ENCODE assay signal across 11 mouse cellular contexts in the genomic region with DNA sequence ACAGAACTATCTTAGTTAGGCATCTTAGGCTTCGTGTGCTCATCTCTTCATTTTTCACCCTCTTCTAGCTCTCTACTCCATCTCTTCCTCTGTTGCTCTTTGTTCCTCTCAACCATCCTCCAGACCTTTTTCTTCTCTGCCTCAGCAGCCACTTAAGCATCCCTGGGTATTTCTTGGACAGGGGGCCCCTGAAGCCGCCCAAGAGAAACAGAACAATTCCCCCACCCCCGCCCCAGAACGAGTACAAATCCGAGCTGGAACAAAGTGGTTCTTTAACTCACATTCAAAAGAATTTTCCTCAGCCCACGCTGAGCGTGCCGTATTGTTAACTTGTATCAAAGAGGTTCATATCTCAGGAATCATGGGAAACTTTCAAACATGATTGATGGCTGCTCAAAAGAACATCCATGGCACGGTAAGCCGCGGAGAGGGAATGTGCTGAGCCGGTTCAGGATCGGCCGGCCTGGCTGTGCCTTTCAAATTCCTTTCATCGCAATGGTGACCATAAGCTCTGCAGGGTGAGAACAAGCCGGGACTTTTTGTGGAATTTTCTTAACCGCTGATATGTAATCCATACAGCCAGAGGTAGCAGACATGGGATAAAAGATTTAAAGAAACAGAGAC.
DNase-seq lines count a peak whose midpoint lies in the region; ATAC-seq and TF ChIP-seq lines count a peak whose summit lies in the region.
"Had no signal": no experiment of that assay in that cellular context is flagged by ENCODE, and none has a peak within 500 bp of the region (broad histone marks: within the 10 kb centered on the region; RNA-seq: fewer than 3 reads in every experiment).

No protein-coding gene starts in this region.

- H3K9me3 ChIP-seq in heart, embryonic 16.5 days (replicated peaks; ENCODE audit: control insufficient read depth, low read length), result no peaks in the 10 kb centered on the region
- H3K9me3 ChIP-seq in forebrain, embryonic 10.5 days, result no peaks in the 10 kb centered on the region
- no peaks in the 10 kb centered on the region for H3K9me3 ChIP-seq in hindbrain, embryonic 13.5 days
- no peaks in the 10 kb centered on the region for H3K9me3 ChIP-seq in stomach, embryonic 14.5 days (ENCODE audit: control insufficient read depth, low read depth, low read length)
- 0 out of 2 replicates have a peak, but pooled peaks cover 2% of the 10 kb centered on the region for H3K9me3 ChIP-seq in intestine, postnatal 0 days (ENCODE audit: control insufficient read depth)
- H3K9me3 ChIP-seq: limb, embryonic 13.5 days had no signal

- H3K4me2 ChIP-seq in heart, embryonic 16.5 days (ENCODE audit: low read depth, low read length), result peak overlapping the region; percentile 52
- peak overlapping the region; percentile 35 for H3K4me2 ChIP-seq in hindbrain, embryonic 13.5 days
- peak overlapping the region; percentile 15; the same call in 1 of the 2 replicates for H3K4me2 ChIP-seq in stomach, embryonic 14.5 days (replicated peaks; ENCODE audit: low read depth, low read length)
- H3K4me2 ChIP-seq in intestine, postnatal 0 days (replicated peaks; ENCODE audit: low read depth), result no peak overlapping the region
- H3K4me2 ChIP-seq: limb, embryonic 13.5 days had no signal

- peak; percentile 52; the same call in 1 of the 2 replicates for ATAC-seq in heart, embryonic 16.5 days (replicated peaks; ENCODE audit: extremely low read depth, insufficient read depth, low FRiP score)
- ATAC-seq in hindbrain, embryonic 13.5 days (ENCODE audit: low FRiP score), result no peak
- 0 out of 2 replicates have a peak, but pooled peaks have one; percentile 33 for ATAC-seq in stomach, embryonic 14.5 days (ENCODE audit: insufficient number of reproducible peaks, insufficient read depth, low FRiP score, low read depth)
- no peak for ATAC-seq in intestine, postnatal 0 days

- peak overlapping the region; percentile 43 for H3K27ac ChIP-seq in heart, embryonic 16.5 days (ENCODE audit: low read length)
- peak overlapping the region; percentile 75 for H3K27ac ChIP-seq in forebrain, embryonic 10.5 days
- H3K27ac ChIP-seq in hindbrain, embryonic 13.5 days, result no peak overlapping the region
- no peak overlapping the region for H3K27ac ChIP-seq in stomach, embryonic 14.5 days (ENCODE audit: low read length)
- no peak overlapping the region for H3K27ac ChIP-seq in intestine, postnatal 0 days (ENCODE audit: low read depth, low read length)
- H3K27ac ChIP-seq: limb, embryonic 13.5 days had no signal

- H3K4me1 ChIP-seq in heart, embryonic 16.5 days (ENCODE audit: control insufficient read depth, insufficient read depth, low read length), result no peaks in the 10 kb centered on the region
- peaks cover 14% of the 10 kb centered on the region for H3K4me1 ChIP-seq in forebrain, embryonic 10.5 days
- H3K4me1 ChIP-seq in hindbrain, embryonic 13.5 days (replicated peaks), result peaks cover 13% of the 10 kb centered on the region
- H3K4me1 ChIP-seq in stomach, embryonic 14.5 days (ENCODE audit: control insufficient read depth, insufficient read depth, low read length), result no peaks in the 10 kb centered on the region
- no peaks in the 10 kb centered on the region for H3K4me1 ChIP-seq in intestine, postnatal 0 days (replicated peaks; ENCODE audit: control insufficient read depth, insufficient read depth, low read length)

- no peaks in the 10 kb centered on the region for H3K36me3 ChIP-seq in heart, embryonic 16.5 days (ENCODE audit: control insufficient read depth, insufficient read depth)
- H3K36me3 ChIP-seq in forebrain, embryonic 10.5 days (replicated peaks), result no peaks in the 10 kb centered on the region
- H3K36me3 ChIP-seq in hindbrain, embryonic 13.5 days, result no peaks in the 10 kb centered on the region
- H3K36me3 ChIP-seq in stomach, embryonic 14.5 days (ENCODE audit: control insufficient read depth, insufficient read depth, low read length), result no peaks in the 10 kb centered on the region
- no peaks in the 10 kb centered on the region for H3K36me3 ChIP-seq in intestine, postnatal 0 days (ENCODE audit: control insufficient read depth, insufficient read depth)
- H3K36me3 ChIP-seq: limb, embryonic 13.5 days had no signal

- H3K4me3 ChIP-seq in heart, embryonic 16.5 days (ENCODE audit: low read length), result peak overlapping the region; percentile 34
- H3K4me3 ChIP-seq in forebrain, embryonic 10.5 days, result no peak overlapping the region
- no peak overlapping the region for H3K4me3 ChIP-seq in hindbrain, embryonic 13.5 days
- no peak overlapping the region for H3K4me3 ChIP-seq in stomach, embryonic 14.5 days (ENCODE audit: low read depth, low read length)
- H3K4me3 ChIP-seq in intestine, postnatal 0 days (ENCODE audit: low read depth, low read length), result no peak overlapping the region
- H3K4me3 ChIP-seq: limb, embryonic 13.5 days had no signal

- no peak for DNase-seq in heart, adult 11 months
- DNase-seq in forebrain, embryonic 10.5 days (ENCODE audit: extremely low spot score, low spot score), result peak; percentile 40
- DNase-seq in urinary bladder, postnatal 4 days (ENCODE audit: low spot score in 2 of 2), result no peak
- DNase-seq: cerebellum, postnatal 10 days; kidney, postnatal 36 days; thymus, postnatal 25 days had no signal

- no peak overlapping the region for H3K9ac ChIP-seq in heart, embryonic 16.5 days (ENCODE audit: low read length)
- no peak overlapping the region for H3K9ac ChIP-seq in hindbrain, embryonic 13.5 days
- H3K9ac ChIP-seq in stomach, embryonic 14.5 days (replicated peaks; ENCODE audit: low read depth, low read length), result no peak overlapping the region
- H3K9ac ChIP-seq in intestine, postnatal 0 days (ENCODE audit: low read depth, low read length), result no peak overlapping the region
- H3K9ac ChIP-seq: limb, embryonic 13.5 days had no signal

- H3K27me3 ChIP-seq in heart, embryonic 16.5 days (ENCODE audit: control insufficient read depth, insufficient read depth, low read length), result no peaks in the 10 kb centered on the region
- no peaks in the 10 kb centered on the region for H3K27me3 ChIP-seq in forebrain, embryonic 10.5 days (ENCODE audit: poor library complexity, severe bottlenecking)
- H3K27me3 ChIP-seq in hindbrain, embryonic 13.5 days, result no peaks in the 10 kb centered on the region
- H3K27me3 ChIP-seq in stomach, embryonic 14.5 days (ENCODE audit: control insufficient read depth, insufficient read depth, low read length), result no peaks in the 10 kb centered on the region
- no peaks in the 10 kb centered on the region for H3K27me3 ChIP-seq in intestine, postnatal 0 days (replicated peaks; ENCODE audit: control insufficient read depth, insufficient read depth, low read length)
- H3K27me3 ChIP-seq: limb, embryonic 13.5 days had no signal

- no peak for TF ChIP-seq CTCF in intestine, postnatal 0 days (IDR thresholded peaks at IDR 0.05; ENCODE audit: low read depth)

- WGBS in heart, embryonic 16.5 days, result 36% methylated on average over 17 of the region's 17 CpGs
- WGBS in forebrain, embryonic 10.5 days, result 62% methylated on average over 17 of the region's 17 CpGs
- 35% methylated on average over 17 of the region's 17 CpGs for WGBS in hindbrain, embryonic 13.5 days
- WGBS in stomach, embryonic 14.5 days, result 34% methylated on average over 17 of the region's 17 CpGs
- WGBS in intestine, postnatal 0 days, result 69% methylated on average over 17 of the region's 17 CpGs

Comparison
In these comparisons a context has a peak if more than half of its experiments do, and no peak if none do; other contexts are left out.
1. ATAC-seq: peak in heart, embryonic 16.5 days (single experiment) and stomach, embryonic 14.5 days (single experiment); none in hindbrain, embryonic 13.5 days (single experiment) and intestine, postnatal 0 days (single experiment).
2. H3K27ac ChIP-seq: peak in heart, embryonic 16.5 days (single experiment) and forebrain, embryonic 10.5 days (single experiment); none in hindbrain, embryonic 13.5 days (single experiment), stomach, embryonic 14.5 days (single experiment) and intestine, postnatal 0 days (single experiment).